16 mouse cellular contexts compared by ENCODE assay signal in genomic region chr19:3765221-3765820, GRCm38 (mm10). TPM values are rescaled to one million over a fixed set of nuclear protein-coding genes. Genes with fewer than 3 reads are reported as not detected.
DNase-seq lines count a peak whose midpoint lies in the region; ATAC-seq lines count a peak whose summit lies in the region.
"Had no signal": no experiment of that assay in that cellular context is flagged by ENCODE, and none has a peak within 500 bp of the region (broad histone marks: within the 10 kb centered on the region; RNA-seq: fewer than 3 reads in every experiment).

No protein-coding gene starts in this region.

- no peak for ATAC-seq in monocyte, adult 5-6 weeks (replicated peaks; ENCODE audit: insufficient number of reproducible peaks, low FRiP score, low TSS enrichment, poor library complexity, severe bottlenecking)
- ATAC-seq: hindbrain, embryonic 16.5 days; intestine, embryonic 16.5 days; midbrain, embryonic 16.5 days had no signal

- DNase-seq in adrenal gland, postnatal 10 days = peak; percentile 42
- DNase-seq in adrenal gland, adult 8-10 months = no peak
- DNase-seq in left cerebral cortex, postnatal 4 days = peak; percentile 27
- DNase-seq in left cerebral cortex, adult 8-10 months (ENCODE audit: low spot score in 2 of 2) = no peak
- peak; percentile 47 to 59 for DNase-seq in cerebellum, postnatal 10 days
- DNase-seq in urinary bladder, postnatal 4 days (ENCODE audit: low spot score in 2 of 2) = no peak
- DNase-seq in thymus, postnatal 25 days = no peak
- DNase-seq: B cell, adult 2 months; heart, adult 11 months; liver, embryonic 13.5 days; lung, embryonic 14.5 days; lung, postnatal 36 days had no signal

- intact Hi-C loops in left cerebral cortex, postnatal 4 days (cut with DNase I) = no loop called here

RNA-seq across cellular contexts. Expression of gene Kmt5b, which starts 1.9 kb away (rescaled TPM):
- 10 to 100 TPM; 42.2 to 55.8 TPM for total RNA-seq in adrenal gland, postnatal 10 days (2021)
- 10 to 100 TPM; 46.7 to 80.0 (median 62.7) TPM for total RNA-seq in adrenal gland, adult 8-10 months (2022)
- total RNA-seq in left cerebral cortex, postnatal 4 days (2021) = 10 to 100 TPM; 89.1 to 90.7 TPM
- total RNA-seq in left cerebral cortex, adult 8-10 months (2022) = 10 to 100 TPM; 46.2 to 53.0 (median 50.5) TPM
- 103 to 126 TPM (median 109 TPM) in 3 replicates for total RNA-seq in monocyte, adult 5-6 weeks (2017)

RNA-seq across cellular contexts. Expression of gene 1810055G02Rik, which starts 57.2 kb away (rescaled TPM):
- total RNA-seq in adrenal gland, postnatal 10 days (2021) = 10 to 100 TPM; 20.9 to 45.9 TPM
- total RNA-seq in adrenal gland, adult 8-10 months (2022) = 10 to 100 TPM; 29.1 to 42.7 (median 32.1) TPM
- 10 to 100 TPM; 38.8 to 40.6 TPM for total RNA-seq in left cerebral cortex, postnatal 4 days (2021)
- 10 to 100 TPM; 25.9 to 28.3 (median 26.3) TPM for total RNA-seq in left cerebral cortex, adult 8-10 months (2022)
- total RNA-seq in monocyte, adult 5-6 weeks (2017) = 3.8 to 9.4 TPM (median 9.1 TPM) in 3 replicates

Comparison
In these comparisons a context has a peak if more than half of its experiments do, and no peak if none do; other contexts are left out.
1. DNase-seq: peak in adrenal gland, postnatal 10 days (single experiment), left cerebral cortex, postnatal 4 days (single experiment) and cerebellum, postnatal 10 days (2 of 2); none in adrenal gland, adult 8-10 months (single experiment), left cerebral cortex, adult 8-10 months (0 of 2), urinary bladder, postnatal 4 days (0 of 2) and thymus, postnatal 25 days (single experiment).